Mouse (Mus musculus) liver, embryonic 14.5 days (tissue): ENCODE measurements around the gene Wrnip1. TPM values are rescaled to one million over a fixed set of nuclear protein-coding genes. Genes with fewer than 3 reads are reported as not detected.

Source experiments
- ATAC-seq: fragments of 200-750 bp; cut with Nextera tagmentation; 2 replicates; pipeline ENCODE4 v1.8.0; 2017; ENCODE audit warnings: moderate number of reproducible peaks, mild to moderate bottlenecking, moderate library complexity; ENCODE audit not compliant: insufficient read depth
- DNase-seq, 3 experiments: peaks; one replicate each; pipeline ENCODE4 v3.0.0-alpha.2; 2012 to 2013; ENCODE audit warnings: low read depth in 3 of 3, low spot score in 3 of 3
- H3K27ac ChIP-seq: fragments of 300-500 bp; sonication (generic); 2 replicates; pipeline ENCODE4 v1.5.1; 2014; ENCODE audit warnings: moderate library complexity, mild to moderate bottlenecking, control low read depth, inconsistent platforms
- H3K27me3 ChIP-seq: fragments of 300-500 bp; sonication (generic); 2 replicates; pipeline ENCODE4 v1.6.1; 2014; ENCODE audit warnings: mild to moderate bottlenecking, low read length, moderate library complexity; ENCODE audit not compliant: control insufficient read depth, insufficient read depth
- H3K36me3 ChIP-seq: fragments of 300-500 bp; sonication (generic); replicated peaks from 2 replicates; pipeline ENCODE4 v1.6.1; 2014; ENCODE audit warnings: low read depth; ENCODE audit not compliant: control insufficient read depth, insufficient read depth
- H3K4me1 ChIP-seq, 2 experiments: fragments of 200-500 bp in 1 of 2; fragments of 300-500 bp in 1 of 2; sonication (generic) in 1 of 2; replicated peaks; 2 replicates each; pipeline ENCODE4 v1.6.1; 2012 to 2014; ENCODE audit warnings: antibody characterized with exemption in 1 of 2, inconsistent platforms in 1 of 2, low read length in 1 of 2; ENCODE audit not compliant: control insufficient read depth in 2 of 2, insufficient read depth in 2 of 2
- H3K4me2 ChIP-seq: fragments of 300-500 bp; sonication (generic); 2 replicates; pipeline ENCODE4 v1.6.1; 2014; ENCODE audit warnings: low read depth, mild to moderate bottlenecking, control low read depth, moderate library complexity
- H3K4me3 ChIP-seq, 2 experiments: fragments of 200-500 bp in 1 of 2; fragments of 300-500 bp in 1 of 2; sonication (generic) in 1 of 2; 2 replicates each; pipeline ENCODE4 v1.5.1; 2012 to 2014; ENCODE audit warnings: low read depth in 2 of 2, low read length in 2 of 2, mild to moderate bottlenecking in 2 of 2, control low read depth in 1 of 2, inconsistent platforms in 1 of 2, moderate library complexity in 1 of 2; ENCODE audit not compliant: insufficient read depth in 1 of 2
- H3K9ac ChIP-seq: fragments of 300-500 bp; sonication (generic); replicated peaks from 2 replicates; pipeline ENCODE4 v1.6.1; 2014; ENCODE audit warnings: mild to moderate bottlenecking, control low read depth, moderate library complexity
- H3K9me3 ChIP-seq: fragments of 300-500 bp; sonication (generic); 2 replicates; pipeline ENCODE4 v1.6.1; 2016; ENCODE audit warnings: low read length, mixed read lengths; ENCODE audit not compliant: control insufficient read depth
- CTCF ChIP-seq: IDR thresholded peaks from 2 replicates; pipeline ENCODE4 v1.5.1; 2016; ENCODE audit warnings: antibody characterized with exemption, low read depth, control low read depth
- EP300 ChIP-seq: IDR thresholded peaks from 2 replicates; pipeline ENCODE4 v1.6.1; 2016; ENCODE audit warnings: antibody characterized with exemption, low read depth
- WGBS: fragments of 180-500 bp; shearing (Covaris S2); extraction: QIAGEN DNeasy Blood & Tissue Kit; methylation state at CpG from one replicate; pipeline ENCODE4 v1.1.7; 2014; ENCODE audit not compliant: insufficient replicate concordance; 5-methylcytosine and 5-hydroxymethylcytosine counted together
- polyA plus RNA-seq, 2 experiments: library from polyadenylated mRNA; depleted of rRNA in 1 of 2; stranded (reverse) in 1 of 2; unstranded in 1 of 2; fragments of >200 nt; fragmentation: Nextera tagmentation in 1 of 2; extraction: Ambion mirVana in 1 of 2; gene quantifications; 2 replicates each; pipeline versions ENCODE4 v1.2.1 to v1.2.3; 2012 to 2014

The Wrnip1 gene
- polyA plus RNA-seq, 2 experiments, result 6.0 to 16.3 TPM

- no peak overlapping the region for H3K4me2 ChIP-seq
- H3K9ac ChIP-seq, result no peak overlapping the region
- no peak for TF ChIP-seq EP300
- TF ChIP-seq CTCF, result no peak
- DNase-seq (no peak), ATAC-seq (no peak)
- no peaks in the 10 kb centered on the region for H3K36me3 ChIP-seq
- H3K27me3 ChIP-seq, result no peaks in the 10 kb centered on the region
- no peaks in the 10 kb centered on the region for H3K9me3 ChIP-seq
- WGBS, result 33% methylated on average over 7 of the region's 7 CpGs
- H3K27ac ChIP-seq, result no peak overlapping the region
- H3K4me1 ChIP-seq, result no peaks in the 10 kb centered on the region
- H3K4me3 ChIP-seq, result no peak overlapping the region
Observed at GRCm38 (mm10) chr13:32764448-32764847, 37.4 kb upstream of the Wrnip1 start.

- no peaks in the 10 kb centered on the region for H3K4me1 ChIP-seq
- no peak overlapping the region for H3K4me2 ChIP-seq
- no peaks in the 10 kb centered on the region for H3K9me3 ChIP-seq
- ATAC-seq, result no peak
- no peak for TF ChIP-seq EP300
- TF ChIP-seq CTCF, result peak; percentile 40
- H3K36me3 ChIP-seq, result no peaks in the 10 kb centered on the region
- no peaks in the 10 kb centered on the region for H3K27me3 ChIP-seq
- 12% methylated on average over 4 of the region's 4 CpGs for WGBS
- no peak overlapping the region for H3K9ac ChIP-seq
- peak; percentile 3 to 6 (median 4) for DNase-seq
- H3K4me3 ChIP-seq, result no peak overlapping the region
- H3K27ac ChIP-seq, result no peak overlapping the region
Observed at GRCm38 (mm10) chr13:32768104-32768503, 33.7 kb upstream of the Wrnip1 start.

GRCm38 (mm10) chr13:32769960-32770359 lies 31.9 kb upstream of the Wrnip1 start:
- DNase-seq (no peak), ATAC-seq (no peak)
- Histone ChIP-seq H3K27ac (no peak overlapping the region), H3K36me3 (no peaks in the 10 kb centered on the region), H3K4me1 (no peaks in the 10 kb centered on the region), H3K4me2 (no peak overlapping the region), H3K4me3 (no peak overlapping the region), H3K27me3 (no peaks in the 10 kb centered on the region), H3K9me3 (no peaks in the 10 kb centered on the region), H3K9ac (no peak overlapping the region)
- TF ChIP-seq CTCF (no peak), EP300 (no peak)
- 30% methylated on average over 3 of the region's 3 CpGs for WGBS

- TF ChIP-seq CTCF (no peak), EP300 (no peak)
- DNase-seq (no peak), ATAC-seq (no peak)
- no peak overlapping the region for H3K4me3 ChIP-seq
- H3K9me3 ChIP-seq, result no peaks in the 10 kb centered on the region
- H3K27me3 ChIP-seq, result no peaks in the 10 kb centered on the region
- WGBS, result 74% methylated on average over 9 of the region's 9 CpGs
- H3K4me1 ChIP-seq, result no peaks in the 10 kb centered on the region
- H3K27ac ChIP-seq, result no peak overlapping the region
- H3K9ac ChIP-seq, result no peak overlapping the region
- H3K36me3 ChIP-seq, result no peaks in the 10 kb centered on the region
- no peak overlapping the region for H3K4me2 ChIP-seq
Observed at GRCm38 (mm10) chr13:32775889-32776288, 25.9 kb upstream of the Wrnip1 start.

- DNase-seq (no peak), ATAC-seq (no peak)
- Histone ChIP-seq H3K4me1 (no peaks in the 10 kb centered on the region), H3K4me2 (no peak overlapping the region), H3K9ac (no peak overlapping the region), H3K4me3 (no peak overlapping the region), H3K36me3 (no peaks in the 10 kb centered on the region), H3K9me3 (no peaks in the 10 kb centered on the region), H3K27me3 (no peaks in the 10 kb centered on the region), H3K27ac (no peak overlapping the region)
- TF ChIP-seq CTCF (no peak), EP300 (no peak)
- WGBS, result 73% methylated on average over 10 of the region's 10 CpGs
Observed at GRCm38 (mm10) chr13:32776350-32776749, 25.5 kb upstream of the Wrnip1 start.
